Mouse (Mus musculus) spleen, adult 2 months (tissue): Measurements from ENCODE around the gene Siglece. TPM values are rescaled to one million over a fixed set of nuclear protein-coding genes. Genes with fewer than 3 reads are reported as not detected.

Source experiments
- DNase-seq, 2 experiments: peaks; one replicate each; pipeline versions ENCODE4 v3.0.0 to v3.0.0-alpha.2; 2012 to 2021; ENCODE audit warnings: low spot score in 2 of 2, low read depth in 1 of 2
- H3K27ac ChIP-seq: fragments of 200-500 bp; 2 replicates; pipeline ENCODE4 v1.5.1; 2012; ENCODE audit warnings: low read length, inconsistent platforms; ENCODE audit not compliant: insufficient read depth
- H3K27me3 ChIP-seq: fragments of 200-500 bp; 2 replicates; pipeline ENCODE4 v1.6.1; 2012; ENCODE audit warnings: mild to moderate bottlenecking, moderate library complexity, low read length, inconsistent platforms; ENCODE audit not compliant: control insufficient read depth, insufficient read depth
- H3K36me3 ChIP-seq: fragments of 200-500 bp; 2 replicates; pipeline ENCODE4 v1.6.1; 2012; ENCODE audit warnings: mild to moderate bottlenecking, low read length, inconsistent platforms; ENCODE audit not compliant: control insufficient read depth, insufficient read depth
- H3K4me1 ChIP-seq: fragments of 200-500 bp; 2 replicates; pipeline ENCODE4 v1.6.1; 2011; ENCODE audit warnings: inconsistent platforms; ENCODE audit not compliant: control insufficient read depth, insufficient read depth, insufficient read length
- H3K4me3 ChIP-seq: fragments of 200-500 bp; 2 replicates; pipeline ENCODE4 v1.5.1; 2011; ENCODE audit warnings: mild to moderate bottlenecking, inconsistent platforms; ENCODE audit not compliant: insufficient read depth, insufficient read length; ENCODE audit errors: extremely low read depth
- CTCF ChIP-seq: fragments of 200-500 bp; IDR thresholded peaks from 2 replicates; pipeline ENCODE4 v1.5.1; 2011; ENCODE audit warnings: mild to moderate bottlenecking, inconsistent platforms; ENCODE audit not compliant: insufficient read depth, insufficient read length, insufficient replicate concordance; ENCODE audit errors: extremely low read depth
- POLR2A ChIP-seq: fragments of 200-500 bp; IDR thresholded peaks from 2 replicates; pipeline ENCODE4 v1.6.1; 2011; ENCODE audit warnings: low read depth, low read length, inconsistent platforms
- WGBS: fragments of 180-500 bp; shearing (Covaris S2); methylation state at CpG from one replicate; pipeline ENCODE4 v1.1.7; 2018; 5-methylcytosine and 5-hydroxymethylcytosine counted together
- polyA plus RNA-seq: library from polyadenylated mRNA; depleted of rRNA; stranded (reverse); fragments of >200 nt; gene quantifications from 2 replicates; pipeline ENCODE4 v1.2.3, GENCODE M21; 2012

Siglece gene
- polyA plus RNA-seq, 1 experiment = 25.6 TPM

GRCm38 (mm10) chr7:43656232-43656631 lies 3.7 kb downstream of the Siglece start:
- H3K4me3 ChIP-seq = no peak overlapping the region; the same call in 1 of the 2 replicates
- DNase-seq = no peak
- 19% methylated on average over 6 of the region's 6 CpGs for WGBS
- no peak for TF ChIP-seq CTCF
- no peak for TF ChIP-seq POLR2A
- H3K36me3 ChIP-seq = no peaks in the 10 kb centered on the region
- 0 out of 2 replicates have a peak overlapping the region, but pooled peaks have one; percentile 19 for H3K27ac ChIP-seq
- no peaks in the 10 kb centered on the region for H3K27me3 ChIP-seq
- H3K4me1 ChIP-seq = no peaks in the 10 kb centered on the region

- H3K36me3 ChIP-seq = no peaks in the 10 kb centered on the region
- TF ChIP-seq POLR2A (no peak), CTCF (no peak)
- H3K4me3 ChIP-seq = no peak overlapping the region
- WGBS = 11% methylated on average over 3 of the region's 3 CpGs
- H3K4me1 ChIP-seq = no peaks in the 10 kb centered on the region
- no peak for DNase-seq
- H3K27me3 ChIP-seq = no peaks in the 10 kb centered on the region
- 0 out of 2 replicates have a peak overlapping the region, but pooled peaks have one; percentile 51 for H3K27ac ChIP-seq
These were observed 5.4 kb downstream of the Siglece start for GRCm38 (mm10) chr7:43654519-43654918.

GRCm38 (mm10) chr7:43652683-43653082 lies 7.3 kb downstream of the Siglece start:
- Histone ChIP-seq H3K27me3 (no peaks in the 10 kb centered on the region), H3K4me3 (no peak overlapping the region), H3K4me1 (no peaks in the 10 kb centered on the region), H3K36me3 (no peaks in the 10 kb centered on the region), H3K27ac (no peak overlapping the region)
- WGBS = 89% methylated on average over 6 of the region's 6 CpGs
- TF ChIP-seq CTCF = no peak
- no peak for TF ChIP-seq POLR2A
- no peak for DNase-seq

- no peaks in the 10 kb centered on the region for H3K36me3 ChIP-seq
- H3K27me3 ChIP-seq = no peaks in the 10 kb centered on the region
- peak overlapping the region; percentile 15; the same call in 1 of the 2 replicates for H3K27ac ChIP-seq
- 73% methylated on average over 17 of the region's 17 CpGs for WGBS
- no peak overlapping the region for H3K4me3 ChIP-seq
- TF ChIP-seq CTCF (no peak), POLR2A (no peak)
- DNase-seq = no peak
- no peaks in the 10 kb centered on the region for H3K4me1 ChIP-seq
These were observed 16.8 kb downstream of the Siglece start for GRCm38 (mm10) chr7:43643046-43643652.

GRCm38 (mm10) chr7:43642587-43642986 lies 17.4 kb downstream of the Siglece start:
- Histone ChIP-seq H3K4me3 (no peak overlapping the region), H3K27ac (peak overlapping the region; percentile 15; the same call in 1 of the 2 replicates), H3K36me3 (no peaks in the 10 kb centered on the region), H3K27me3 (no peaks in the 10 kb centered on the region), H3K4me1 (no peaks in the 10 kb centered on the region)
- WGBS = 77% methylated on average over 5 of the region's 5 CpGs
- TF ChIP-seq POLR2A = no peak
- no peak for TF ChIP-seq CTCF
- DNase-seq = no peak

- no peak overlapping the region for H3K4me3 ChIP-seq
- H3K27ac ChIP-seq = no peak overlapping the region
- 77% methylated on average over 1 of the region's 1 CpGs for WGBS
- TF ChIP-seq CTCF (no peak), POLR2A (no peak)
- H3K27me3 ChIP-seq = no peaks in the 10 kb centered on the region
- DNase-seq = no peak
- H3K4me1 ChIP-seq = no peaks in the 10 kb centered on the region
- no peaks in the 10 kb centered on the region for H3K36me3 ChIP-seq
These were observed 22.8 kb downstream of the Siglece start for GRCm38 (mm10) chr7:43637118-43637517.

GRCm38 (mm10) chr7:43636194-43636593 lies 23.8 kb downstream of the Siglece start:
- Histone ChIP-seq H3K4me3 (no peak overlapping the region), H3K27ac (no peak overlapping the region), H3K27me3 (no peaks in the 10 kb centered on the region), H3K36me3 (no peaks in the 10 kb centered on the region), H3K4me1 (no peaks in the 10 kb centered on the region)
- WGBS = 35% methylated on average over 2 of the region's 2 CpGs
- no peak for DNase-seq
- no peak for TF ChIP-seq POLR2A
- no peak for TF ChIP-seq CTCF
